Mouse (Mus musculus): ENCODE results near the gene Sema4d.

The Sema4d gene

DNA sequence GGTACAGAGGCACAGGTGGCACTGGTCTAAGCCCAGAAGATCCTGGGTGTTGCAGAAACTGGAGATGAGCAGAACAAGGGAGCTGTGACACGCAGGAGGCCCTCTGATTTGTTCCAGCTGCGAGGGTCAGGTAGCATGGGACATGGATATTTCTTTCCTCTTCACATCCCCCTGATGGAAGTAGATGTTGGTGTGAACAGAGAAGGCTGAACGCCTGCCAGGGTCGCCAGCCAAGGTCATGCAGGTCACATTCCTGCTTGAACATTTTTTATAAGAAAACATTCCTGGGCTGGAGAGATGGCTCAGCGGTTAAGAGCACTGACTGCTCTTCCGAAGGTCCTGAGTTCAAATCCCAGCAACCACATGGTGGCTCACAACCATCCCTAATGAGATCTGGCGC lies 66.2 kb downstream of the Sema4d start:
- DNase-seq (ENCODE audit: low read depth) = no peak

DNA sequence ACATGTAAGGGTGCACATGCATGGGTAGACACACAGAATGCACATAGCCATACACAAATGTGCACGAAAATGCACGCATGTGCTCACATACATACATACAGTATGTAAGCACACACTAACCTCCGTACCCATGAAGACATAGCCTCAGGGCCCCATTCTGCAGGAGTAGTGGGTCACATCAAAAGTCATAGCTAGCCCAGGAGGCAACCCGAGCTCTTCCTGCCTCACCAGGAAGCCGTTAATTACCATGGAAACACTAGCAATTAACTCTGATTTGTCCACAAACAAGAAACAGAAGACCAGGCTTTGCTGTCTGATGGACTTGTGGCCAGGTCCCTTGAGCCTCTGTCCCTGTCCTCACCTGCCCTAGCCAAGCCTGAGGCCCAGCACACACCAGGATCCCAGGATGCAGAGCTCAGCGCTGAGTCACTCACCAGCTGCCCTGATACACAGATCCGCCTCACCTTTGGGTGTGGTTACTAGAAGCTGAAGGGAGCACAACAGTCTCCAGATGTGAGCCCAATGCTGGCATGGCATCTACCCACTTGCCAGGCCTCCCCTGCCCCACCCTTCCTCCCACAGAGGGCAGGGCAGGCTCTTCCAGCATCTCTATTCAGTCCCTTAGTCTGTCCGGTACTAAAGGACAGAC lies 67.5 kb downstream of the Sema4d start:
- no peak for DNase-seq (ENCODE audit: low read depth)

DNA sequence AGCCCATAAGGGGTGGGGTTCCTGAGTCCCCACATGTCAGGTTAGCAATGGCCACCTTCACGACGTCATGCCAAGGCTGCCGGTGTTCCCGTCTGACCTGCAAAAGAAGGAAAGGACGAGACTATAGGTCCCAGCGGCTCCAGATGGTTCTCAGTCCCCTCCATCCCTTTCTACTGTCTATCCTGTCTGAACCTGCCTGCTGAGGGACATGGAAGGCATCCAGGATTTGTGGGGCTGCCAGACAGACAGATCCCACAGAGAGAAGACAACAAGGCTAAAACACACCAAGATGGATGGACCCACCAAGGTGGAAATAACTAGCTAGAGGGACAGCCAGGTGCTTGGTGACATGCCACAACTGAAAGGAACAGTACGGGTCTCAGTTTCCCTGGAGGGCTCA lies 68.1 kb downstream of the Sema4d start:
- no peak for DNase-seq (ENCODE audit: low read depth)

DNA sequence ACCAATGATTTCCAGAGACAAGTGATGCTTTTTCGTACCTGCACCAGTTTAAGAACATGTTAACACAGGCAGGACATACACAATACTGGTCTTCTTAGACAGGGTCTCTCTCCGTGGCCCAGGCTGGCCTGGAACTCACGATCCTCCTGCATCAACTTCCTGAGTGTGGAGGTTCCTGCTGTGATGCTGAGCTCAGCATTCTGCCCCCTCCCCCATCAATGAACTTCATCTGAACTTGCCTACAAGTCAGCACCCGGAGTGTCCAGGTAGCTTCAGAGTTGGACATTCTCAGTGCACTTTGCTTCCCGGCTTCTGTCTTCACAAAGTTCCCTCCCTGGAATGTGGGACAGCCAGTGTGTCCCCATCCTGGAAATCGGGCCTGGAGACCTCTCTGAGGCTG lies 69.0 kb downstream of the Sema4d start:
- DNase-seq (ENCODE audit: low read depth) = no peak

DNA sequence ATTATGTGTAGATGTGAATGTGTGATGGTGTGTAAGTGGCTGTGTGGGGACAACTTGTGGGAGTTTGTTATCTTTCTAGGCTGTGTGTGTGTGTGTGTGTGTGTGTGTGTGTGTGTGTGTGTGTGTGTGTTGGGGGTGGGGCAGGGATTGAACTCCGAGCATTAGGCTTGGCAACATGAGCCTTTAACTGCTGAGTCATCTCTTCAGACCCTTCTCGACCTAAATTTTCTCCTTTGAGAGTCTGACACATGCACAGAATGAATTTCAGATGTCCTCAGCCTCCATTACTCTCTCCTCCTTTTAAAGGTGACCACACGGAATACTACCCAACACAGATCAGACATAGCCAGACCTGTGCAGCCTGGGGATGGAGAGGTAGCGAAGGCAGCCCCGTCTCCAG lies 70.4 kb downstream of the Sema4d start:
- no peak for DNase-seq (ENCODE audit: low read depth)

DNA sequence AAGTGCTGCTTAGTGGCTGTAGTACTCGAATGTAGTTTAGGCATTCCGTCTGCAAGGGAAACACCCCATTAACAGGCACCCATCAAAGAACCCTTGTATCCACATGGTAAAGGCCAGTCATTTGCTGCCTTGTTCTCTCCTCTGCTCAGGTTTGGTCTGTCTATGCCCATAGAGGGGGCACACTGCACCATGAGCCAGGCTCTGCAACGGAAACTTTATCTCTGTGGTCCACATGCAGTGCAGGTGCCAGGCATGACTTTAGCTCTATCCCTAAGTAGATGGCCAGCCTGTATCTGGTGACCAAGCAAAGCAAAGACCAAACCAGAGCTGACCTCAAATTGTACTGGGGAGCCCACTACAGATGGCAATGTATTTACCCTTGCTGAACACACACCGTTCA lies 73.0 kb downstream of the Sema4d start:
- DNase-seq (ENCODE audit: low read depth) = no peak

DNA sequence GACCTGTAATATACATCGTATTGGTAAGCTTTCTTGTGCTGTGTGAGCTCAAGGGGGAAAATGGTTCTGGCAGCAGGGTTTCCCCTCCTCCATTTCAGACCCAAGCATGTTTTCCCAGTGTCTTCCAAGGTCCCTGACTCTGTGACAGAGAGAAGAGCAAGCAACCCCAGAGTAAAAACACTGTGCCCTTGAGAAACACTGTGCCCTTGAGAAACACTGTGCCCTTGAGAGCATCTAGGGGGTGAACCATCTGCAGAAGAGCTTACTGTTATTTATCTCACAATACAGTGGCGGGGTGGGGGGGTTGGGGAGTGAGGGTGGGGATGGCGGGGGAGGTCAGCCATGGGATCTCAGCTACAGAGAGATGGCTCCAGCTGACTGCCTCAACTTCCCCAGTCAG lies 74.3 kb downstream of the Sema4d start:
- DNase-seq (ENCODE audit: low read depth) = no peak

DNA sequence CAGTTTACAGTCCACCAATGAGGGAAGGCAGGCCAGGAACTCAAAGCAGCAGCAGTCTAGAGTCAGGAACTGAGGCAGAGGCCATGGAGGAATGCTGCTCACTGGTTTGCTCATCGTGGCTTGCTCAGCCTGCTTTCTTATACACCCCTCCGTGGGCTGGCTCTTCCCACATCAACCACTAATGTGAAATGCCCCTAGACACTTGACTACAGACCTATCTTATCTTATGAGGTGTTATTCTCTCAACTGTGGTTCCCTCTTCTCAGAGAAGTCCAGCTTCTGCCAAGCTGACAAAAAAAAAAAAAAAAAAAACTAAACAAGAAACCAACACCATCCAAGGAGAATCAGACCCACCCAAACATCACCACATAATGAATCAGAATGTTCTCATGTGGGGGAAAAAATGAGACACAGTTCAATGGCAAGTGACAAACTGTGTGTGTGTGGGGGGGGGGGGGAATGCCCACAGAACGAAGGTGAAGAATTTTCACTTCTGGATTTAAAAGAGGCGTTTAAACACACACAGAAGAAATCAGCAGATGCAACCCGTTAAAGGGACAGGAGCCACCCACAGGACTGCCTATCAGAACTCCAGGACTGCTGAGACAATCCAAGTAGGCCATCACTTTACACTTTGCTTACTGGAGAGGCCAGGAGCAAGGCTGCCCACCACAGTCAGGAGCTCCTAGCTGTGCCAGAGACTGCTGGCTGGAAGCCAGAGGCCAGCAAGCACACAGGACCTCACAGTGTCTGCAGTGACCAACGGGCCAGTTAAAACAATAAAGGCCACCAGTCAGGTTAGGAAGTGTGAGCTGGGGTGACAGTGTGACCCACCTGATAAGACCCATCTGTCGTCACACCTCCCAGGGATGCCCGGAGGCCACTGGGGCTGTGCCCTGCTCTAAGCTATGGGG lies 76.9 kb downstream of the Sema4d start:
- DNase-seq (ENCODE audit: low read depth) = no peak

DNA sequence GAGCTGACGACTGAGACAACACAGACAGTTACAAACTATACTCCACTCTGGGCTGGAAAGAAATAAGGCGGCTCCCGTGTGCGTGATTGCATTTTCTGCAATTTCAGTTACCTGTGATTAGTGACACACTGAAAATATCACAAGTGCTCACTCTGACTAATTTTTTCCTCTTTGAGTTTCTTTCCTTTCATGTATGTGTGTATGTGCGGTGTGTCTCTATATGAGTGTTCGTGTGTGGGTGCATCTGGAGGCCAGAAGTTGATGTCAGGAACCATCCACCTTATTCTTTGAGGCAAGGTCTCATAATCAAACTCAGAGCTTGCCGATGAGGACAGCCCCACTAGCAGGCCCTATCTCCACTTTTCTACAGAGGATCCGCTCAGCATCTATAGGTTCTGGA lies 81.5 kb downstream of the Sema4d start:
- no peak for DNase-seq (ENCODE audit: low read depth)

DNA sequence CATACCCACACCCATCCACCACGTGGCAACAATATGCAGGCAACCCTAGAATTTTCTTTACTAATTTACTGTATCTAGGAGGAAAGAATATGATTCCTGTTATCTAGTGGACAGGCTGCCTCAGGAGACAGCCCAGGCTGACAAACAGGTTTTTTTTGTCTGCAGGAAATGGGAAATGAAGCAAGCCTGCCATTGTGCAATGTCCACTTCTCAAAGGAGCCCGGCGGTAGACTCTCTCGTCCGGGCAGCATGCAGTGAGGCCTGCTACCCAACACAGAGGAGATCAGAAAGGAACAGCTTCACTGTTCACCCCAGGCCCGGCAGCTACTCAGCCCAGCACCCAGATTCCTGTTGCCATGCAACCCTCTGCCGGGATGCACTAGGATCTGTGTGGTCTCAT lies 82.8 kb downstream of the Sema4d start:
- DNase-seq (ENCODE audit: low read depth) = no peak

DNA sequence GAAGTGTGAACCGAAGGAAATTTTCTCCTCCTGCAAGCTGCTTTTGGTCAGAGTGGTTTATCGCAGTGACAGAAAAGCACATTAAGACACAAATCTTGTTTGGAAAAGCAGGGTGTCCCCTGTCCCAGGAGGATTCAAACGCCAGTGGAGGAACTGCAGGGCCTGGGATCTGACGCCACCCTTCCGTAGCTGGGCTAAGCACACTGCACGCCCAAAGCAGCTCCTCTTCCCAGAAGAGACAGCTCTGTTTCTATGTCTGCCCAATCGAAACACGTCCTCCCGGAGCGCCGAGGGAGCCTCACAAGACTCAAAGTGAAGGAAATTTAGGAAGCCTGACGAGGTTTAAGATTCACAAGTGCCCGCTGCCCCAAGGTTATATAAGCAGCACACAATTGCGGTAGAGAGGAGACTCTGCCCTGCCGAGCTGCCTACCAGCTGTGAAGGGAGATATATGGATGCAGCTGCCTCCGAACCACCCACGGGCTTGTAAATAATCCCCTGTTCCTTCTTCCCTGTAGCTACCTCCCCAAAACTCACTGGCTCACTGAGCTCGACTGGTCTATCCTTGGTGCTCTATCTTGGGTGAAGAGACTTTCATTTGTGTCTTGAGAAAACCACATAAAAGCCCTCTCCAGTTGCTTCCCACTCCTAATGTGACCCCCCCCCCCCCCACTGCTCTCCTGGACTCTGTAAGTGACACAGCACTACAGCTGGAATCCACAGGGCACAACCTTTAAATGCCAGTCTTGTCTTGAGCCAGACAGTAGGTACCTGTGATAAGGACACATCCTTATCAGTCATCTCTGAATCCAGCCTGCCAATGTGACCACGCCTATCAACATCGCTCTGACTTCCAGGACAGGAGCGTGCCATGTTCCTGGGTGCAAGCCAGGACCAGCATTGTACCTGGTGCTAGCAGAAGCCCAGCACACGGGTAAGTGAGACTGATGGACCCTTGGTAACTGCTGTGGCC lies 87.4 kb downstream of the Sema4d start:
- no peak for DNase-seq (ENCODE audit: low read depth)

DNA sequence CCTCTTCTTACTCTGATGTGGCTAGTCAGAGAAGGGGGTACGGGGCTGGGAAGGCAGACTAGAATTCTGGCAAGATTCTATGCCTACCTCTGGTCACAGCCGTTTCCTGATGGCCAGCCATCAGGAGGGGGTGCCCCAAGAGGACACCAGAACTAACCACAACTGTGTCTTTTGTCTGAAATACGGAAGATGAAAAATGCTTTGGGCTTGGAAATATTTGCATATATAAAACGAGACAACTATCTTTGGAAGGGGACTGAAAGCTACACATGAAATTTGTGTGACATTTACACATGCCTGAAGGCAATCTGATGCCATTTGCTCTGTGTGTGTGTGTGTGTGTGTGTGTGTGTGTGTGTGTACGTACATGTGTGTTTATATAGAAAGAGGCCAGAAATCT lies 89.7 kb downstream of the Sema4d start:
- DNase-seq (ENCODE audit: low read depth) = no peak

DNA sequence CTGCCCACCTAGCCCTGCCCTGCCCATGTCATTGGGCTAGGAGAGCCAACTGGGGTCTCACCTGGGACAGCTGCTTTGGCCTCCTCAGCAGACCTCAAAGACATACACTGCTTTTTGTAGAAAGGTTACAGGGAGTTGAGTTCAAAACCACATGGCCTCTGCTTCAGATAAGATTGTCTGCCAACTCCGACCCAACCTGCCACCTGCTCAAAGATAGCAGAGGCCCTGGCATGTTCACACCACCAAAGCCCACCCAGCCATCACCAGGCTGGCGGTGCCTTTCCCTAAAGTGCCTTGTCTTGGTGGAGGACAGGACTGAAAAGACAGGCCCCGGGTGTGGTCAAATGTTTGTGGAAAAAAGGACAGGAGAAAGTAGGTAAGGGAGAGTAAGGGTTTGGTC lies 95.2 kb downstream of the Sema4d start:
- DNase-seq (ENCODE audit: low read depth) = no peak

DNA sequence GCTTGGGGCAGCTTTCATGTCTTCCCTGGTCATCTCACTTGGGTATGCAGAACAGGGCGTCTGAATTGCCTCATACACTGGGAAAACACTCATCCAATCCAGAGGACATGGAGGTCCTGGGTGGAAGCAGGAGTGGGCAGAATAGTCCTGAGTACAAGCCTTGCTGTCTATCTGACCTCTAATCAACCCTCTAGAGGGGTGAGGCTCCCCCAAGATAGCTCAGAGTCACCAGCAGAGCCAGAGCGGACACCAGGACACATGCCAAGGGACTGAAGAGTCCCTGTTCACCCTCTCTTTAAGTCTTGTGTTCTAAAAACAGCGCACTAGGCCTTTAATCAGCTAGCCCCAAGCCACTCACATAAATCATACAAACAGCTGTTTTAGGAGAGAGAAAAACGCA lies 95.7 kb downstream of the Sema4d start:
- DNase-seq (ENCODE audit: low read depth) = no peak

DNA sequence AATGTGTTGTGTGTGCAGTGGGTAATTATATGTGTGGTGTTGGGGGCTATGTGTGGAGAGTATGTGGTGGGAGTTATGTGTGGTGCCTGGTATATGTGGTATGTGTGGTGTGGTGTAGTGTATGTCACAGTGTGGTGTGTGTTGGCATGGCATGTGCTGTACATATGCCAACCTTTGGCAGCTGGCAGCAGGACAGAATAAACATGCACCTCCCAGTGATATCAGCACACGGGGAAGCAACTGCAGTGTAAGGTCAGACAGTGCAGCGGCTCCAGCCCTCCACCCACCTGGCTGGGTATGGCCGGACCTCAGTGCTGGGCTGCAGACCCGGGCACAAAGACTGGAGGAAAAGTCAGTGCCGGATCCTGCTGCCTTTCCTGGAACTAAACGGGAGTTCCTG lies 96.1 kb downstream of the Sema4d start:
- DNase-seq (ENCODE audit: low read depth) = no peak

DNA sequence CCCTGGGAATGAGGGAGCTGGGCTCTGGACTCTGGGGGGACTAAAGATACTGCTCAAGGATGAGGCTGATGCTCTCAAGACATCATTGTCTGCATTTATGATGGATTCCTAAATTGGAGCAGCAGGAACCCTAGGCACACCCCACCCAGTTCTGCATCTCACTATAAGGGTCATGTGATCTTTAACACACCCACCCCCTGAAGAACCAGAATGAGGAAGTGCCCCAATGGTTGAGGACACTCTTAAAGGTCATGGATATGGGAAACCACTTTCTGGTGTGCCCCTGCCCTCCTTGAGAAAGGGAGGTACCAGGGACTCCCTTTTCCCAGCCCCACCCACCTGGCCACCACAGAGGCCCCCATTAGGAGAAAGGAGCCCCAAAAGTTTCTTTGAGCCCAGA lies 97.1 kb downstream of the Sema4d start:
- no peak for DNase-seq (ENCODE audit: low read depth)

DNA sequence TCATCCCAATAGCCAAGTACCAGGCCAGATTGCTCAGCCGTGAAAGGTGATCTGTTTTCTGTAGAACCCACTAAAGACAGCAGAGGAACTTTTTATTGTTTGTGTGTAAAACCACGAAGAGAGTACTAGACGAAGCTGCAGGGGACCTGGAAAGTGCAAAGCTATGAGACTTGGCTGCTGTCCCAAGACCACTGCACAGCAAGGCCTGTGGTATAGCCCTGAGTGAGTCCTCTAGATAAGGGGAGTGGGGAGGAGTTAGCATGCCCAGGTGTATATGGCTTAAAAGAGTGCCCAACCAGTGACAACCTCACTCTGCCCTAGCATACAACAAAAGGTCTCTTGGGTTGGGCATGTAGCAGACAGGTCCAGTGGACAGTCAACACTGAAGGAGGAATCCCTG lies 104.9 kb downstream of the Sema4d start:
- no peak for DNase-seq (ENCODE audit: low read depth)

DNA sequence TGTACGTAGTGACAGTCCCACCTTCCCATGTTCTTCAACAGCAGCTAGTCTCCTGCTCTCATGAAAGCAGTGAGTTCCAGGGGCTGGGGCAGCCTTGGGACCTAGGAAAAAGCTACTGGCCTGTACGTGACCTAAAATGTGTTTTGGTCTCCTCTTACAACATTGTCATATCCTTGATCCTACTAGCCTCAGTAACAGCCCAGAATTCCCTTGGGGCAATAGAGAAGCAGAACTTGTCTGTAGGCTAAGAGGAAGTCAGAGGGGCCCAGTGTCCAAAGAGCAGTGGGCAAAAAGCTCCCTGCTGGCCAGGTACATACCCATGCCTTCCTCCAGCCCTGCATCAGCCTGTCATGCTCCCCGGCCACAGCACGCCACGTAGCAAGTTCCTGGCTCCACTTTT lies 106.6 kb downstream of the Sema4d start:
- no peak for DNase-seq (ENCODE audit: low read depth)

DNA sequence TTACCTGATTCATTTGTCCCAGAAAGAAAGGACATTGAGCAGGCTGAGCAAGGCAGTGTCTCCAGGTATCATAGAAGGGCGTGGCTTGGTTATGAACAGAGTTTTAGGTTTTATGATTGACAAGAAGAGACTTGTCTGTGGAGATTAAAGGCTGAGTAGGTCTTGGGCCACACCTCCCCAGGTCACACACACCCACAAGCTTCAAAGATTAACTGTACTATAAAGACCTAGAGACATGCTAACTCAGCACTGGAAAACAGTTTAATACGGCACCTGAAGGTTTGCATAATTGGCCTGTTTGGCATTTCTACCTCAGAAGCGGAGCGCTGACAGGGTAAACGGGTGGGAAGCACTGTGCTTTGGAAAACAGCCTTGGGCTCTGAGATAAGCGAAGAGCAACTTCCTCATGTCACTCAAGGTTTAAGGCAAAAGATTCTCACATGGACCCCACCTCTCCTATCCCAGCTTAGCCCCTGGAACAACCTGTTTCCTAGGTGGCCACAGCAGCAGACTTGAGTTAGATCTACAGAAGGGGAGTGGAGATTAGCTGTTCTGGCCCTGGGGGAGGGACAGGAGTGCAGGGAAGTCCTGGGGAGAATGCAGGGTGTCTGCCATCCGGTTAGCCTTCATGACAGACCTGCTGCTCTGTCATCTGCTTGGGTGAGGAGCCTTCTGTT lies 108.1 kb downstream of the Sema4d start:
- no peak for DNase-seq (ENCODE audit: low read depth)

DNA sequence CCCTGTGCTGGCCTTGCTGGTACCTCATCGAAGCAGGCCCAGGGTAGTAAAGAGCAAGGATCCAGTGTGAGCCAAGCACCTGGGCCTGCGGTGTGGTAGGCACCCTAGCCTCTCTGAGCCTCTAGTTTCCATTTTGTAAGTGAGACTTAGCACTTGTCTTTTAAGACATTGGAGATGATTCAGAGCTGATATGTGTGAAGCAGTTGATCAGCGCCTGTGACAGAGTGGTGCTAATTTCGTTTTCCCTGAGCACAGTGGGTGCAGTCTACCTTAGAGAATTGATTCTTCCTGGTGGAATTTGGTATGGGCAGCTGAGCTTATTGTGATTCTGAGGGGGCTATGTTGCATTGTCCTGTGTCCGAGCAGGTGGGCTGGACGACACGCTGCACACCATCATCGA lies 111.9 kb downstream of the Sema4d start:
- no peak for DNase-seq (ENCODE audit: low read depth)

DNA sequence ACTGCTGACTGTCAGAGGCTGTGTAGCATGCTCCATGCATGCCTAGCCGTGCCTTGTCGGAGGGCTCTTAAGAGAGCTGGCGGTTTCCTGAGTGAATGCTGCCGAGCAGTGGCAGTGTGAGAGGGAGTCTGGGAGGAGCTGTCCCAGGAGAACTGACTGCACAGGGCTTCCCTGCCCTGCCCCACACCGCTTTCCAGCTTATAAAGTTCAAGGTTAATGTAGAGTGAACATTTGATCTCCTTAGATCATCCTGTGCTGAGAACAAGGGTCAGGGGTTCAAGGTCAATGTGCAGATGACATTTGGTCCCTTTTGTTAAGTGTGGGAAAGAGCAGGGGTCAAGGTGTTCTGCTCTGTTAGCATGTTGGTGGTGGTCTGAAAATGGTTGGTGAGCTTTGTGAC lies 112.5 kb downstream of the Sema4d start:
- DNase-seq (ENCODE audit: low read depth) = no peak

DNA sequence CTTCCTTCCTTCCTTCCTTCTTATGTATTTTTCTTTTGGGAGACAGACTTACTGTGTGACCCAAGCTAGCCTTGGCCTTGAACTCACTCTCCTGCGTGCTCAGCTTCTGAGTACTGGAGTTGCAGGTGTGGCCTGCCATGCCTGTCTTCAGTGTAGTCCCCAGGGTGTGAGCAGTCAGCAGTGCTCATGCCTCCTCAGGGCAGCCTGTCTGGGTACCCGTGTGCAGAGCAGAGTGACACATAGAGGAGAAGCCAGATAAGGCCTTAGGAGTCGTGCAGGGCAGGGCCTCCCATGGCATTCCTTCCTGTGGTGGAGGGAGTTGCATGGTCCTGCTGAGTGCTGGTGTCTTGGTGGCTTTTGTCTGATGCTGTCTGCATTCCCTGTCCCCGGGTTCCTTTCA lies 114.2 kb downstream of the Sema4d start:
- no peak for DNase-seq (ENCODE audit: low read depth)
